Mouse (Mus musculus): Measurements from ENCODE around the gene Prr13. TPM values are rescaled to one million over a fixed set of nuclear protein-coding genes. Genes with fewer than 3 reads are reported as not detected.
A peak's percentile ranks its signal among the peaks of the same experiment; 100 is the strongest.

Prr13 gene
- total RNA-seq, 2 experiments from 2014 or later, result 50.3 to 97.6 TPM

DNA sequence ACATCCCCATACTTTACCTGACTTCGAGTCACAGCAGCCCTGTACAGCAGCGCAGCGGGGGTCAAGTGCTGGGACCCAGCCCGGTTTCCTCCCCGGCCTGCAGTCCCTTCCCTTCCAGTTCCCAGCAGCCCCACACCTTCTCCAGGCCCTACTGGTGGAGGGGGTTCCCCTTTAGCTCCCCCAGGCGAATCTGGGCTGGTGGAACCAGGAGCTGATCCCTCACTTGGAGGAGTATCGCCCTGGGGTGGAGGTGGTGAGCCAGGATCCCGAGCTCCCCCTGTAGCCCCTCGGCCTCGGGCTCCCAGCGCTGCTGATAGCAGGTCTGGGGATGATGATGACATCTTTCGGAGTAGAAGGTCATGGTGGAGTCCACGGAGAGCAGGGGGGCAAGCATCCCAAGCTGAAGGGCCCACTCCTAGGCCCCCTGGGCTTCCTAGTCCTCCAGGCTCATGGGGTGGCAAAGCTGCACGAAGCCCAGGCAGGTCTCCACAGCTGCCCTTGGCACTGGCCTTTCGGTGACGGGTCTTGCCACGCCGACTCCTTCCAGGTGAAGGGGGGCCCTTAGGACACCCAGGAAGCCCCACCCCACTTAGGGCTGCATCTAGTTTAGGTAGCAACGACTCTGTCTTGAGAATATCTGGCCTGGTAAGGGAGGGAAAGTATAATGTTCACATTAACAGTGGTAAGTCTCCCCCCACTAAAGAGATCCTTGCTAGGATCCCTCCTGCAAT, 42.4 kb downstream of the Prr13 start:
- 0 out of 2 replicates have a peak, but pooled peaks have one; percentile 21 for ATAC-seq (replicated peaks; ENCODE audit: low FRiP score, low TSS enrichment, poor library complexity, severe bottlenecking)

- ATAC-seq (replicated peaks; ENCODE audit: low FRiP score, low TSS enrichment, poor library complexity, severe bottlenecking), result no peak
Measured at GRCm38 (mm10) chr15:102502254-102502840, 43.5 kb downstream of the Prr13 start.

DNA sequence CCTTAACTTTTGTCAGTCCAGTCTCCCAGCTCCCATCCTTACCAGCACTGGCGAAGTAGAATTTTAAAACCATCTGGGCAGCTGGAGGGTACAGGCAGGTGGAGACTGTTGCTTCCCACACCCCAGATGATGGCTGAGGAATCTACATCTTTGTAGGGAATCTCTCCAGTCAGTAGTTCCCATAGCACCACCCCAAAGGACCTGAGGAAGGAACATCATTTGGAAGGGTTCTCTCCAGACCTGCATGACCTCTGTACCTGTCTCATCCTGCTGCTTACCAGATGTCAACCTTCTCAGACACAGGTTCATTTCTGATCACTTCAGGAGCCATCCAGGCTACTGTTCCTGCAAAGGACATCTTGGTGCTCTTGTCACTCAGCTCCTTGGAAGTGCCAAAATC, 44.6 kb downstream of the Prr13 start, which contains the start of gene Gm10337:
Gm10337 (plus strand) TSS at position 276 of the 400 bp plus-strand sequence.
- ATAC-seq (replicated peaks; ENCODE audit: low FRiP score, low TSS enrichment, poor library complexity, severe bottlenecking), result no peak

GRCm38 (mm10) chr15:102503924-102504782, 45.3 kb downstream of the Prr13 start:
- ATAC-seq (replicated peaks; ENCODE audit: low FRiP score, low TSS enrichment, poor library complexity, severe bottlenecking), result no peak

DNA sequence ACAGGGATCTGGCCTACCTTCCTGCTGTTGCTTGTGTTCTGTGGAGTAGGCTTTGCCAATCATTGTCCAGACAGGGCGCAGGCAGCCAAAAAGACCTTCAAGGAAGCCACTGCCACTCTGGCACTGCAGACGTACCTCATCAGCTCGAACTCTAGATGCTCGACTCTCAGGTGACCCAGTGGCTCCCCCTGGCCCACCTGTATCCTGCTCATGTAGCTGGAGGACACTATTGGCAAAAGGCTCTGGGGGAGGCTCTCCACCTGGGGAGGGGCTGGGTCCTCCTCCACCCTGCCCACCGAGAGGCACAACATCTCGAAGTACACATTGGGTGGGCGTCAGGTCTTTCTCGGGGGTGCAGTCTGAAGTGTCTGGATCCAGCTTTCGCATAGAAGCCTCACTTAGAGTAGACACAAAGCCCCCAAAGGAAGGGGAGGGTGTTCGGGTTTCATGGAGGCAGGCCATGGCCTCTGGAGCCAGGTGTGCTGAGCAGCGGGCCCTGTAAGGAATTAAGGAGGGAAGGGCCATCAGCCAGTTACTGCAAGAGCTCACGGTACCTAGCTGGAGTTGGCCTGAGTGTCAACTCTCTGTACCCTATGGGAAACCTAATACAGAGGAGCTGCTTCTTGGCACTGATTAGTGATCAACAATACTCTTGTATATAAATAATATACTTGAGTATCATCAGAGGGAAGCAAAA, 46.4 kb downstream of the Prr13 start:
- peak; percentile 10; the same call in 1 of the 2 replicates for ATAC-seq (replicated peaks; ENCODE audit: low FRiP score, low TSS enrichment, poor library complexity, severe bottlenecking)

DNA sequence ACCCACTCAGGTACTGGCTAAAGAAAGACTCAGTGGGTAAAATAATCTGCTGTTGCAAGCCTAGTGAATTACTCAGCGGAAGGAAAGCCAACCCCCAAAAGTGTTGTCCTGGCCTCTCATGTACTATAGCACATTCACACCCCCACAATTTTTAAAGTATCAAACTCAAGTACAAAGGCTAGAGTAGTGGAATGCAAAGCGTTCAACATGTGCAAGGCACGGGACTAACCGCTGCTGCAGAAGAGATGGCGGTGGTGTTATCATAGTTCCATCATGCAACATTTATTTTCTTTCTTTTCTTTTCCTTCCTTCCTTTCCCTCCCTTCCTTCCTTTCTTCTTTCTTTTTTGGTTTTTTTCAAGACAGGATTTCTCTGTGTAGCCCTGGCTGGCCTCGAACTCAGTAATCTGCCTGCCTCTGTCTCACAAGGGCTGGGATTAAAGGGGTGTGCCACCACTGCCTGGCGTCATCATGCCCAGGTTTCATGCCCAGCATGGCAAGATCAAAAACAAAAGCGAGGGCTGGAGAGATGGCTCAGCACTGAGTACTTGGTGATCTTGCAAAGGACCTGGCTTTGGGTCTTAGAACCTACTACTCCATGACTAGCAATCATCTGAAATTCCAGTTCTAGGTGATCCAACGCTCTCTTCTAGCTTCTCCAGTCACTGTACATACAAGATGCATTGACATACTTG, 47.1 kb downstream of the Prr13 start:
- no peak for ATAC-seq (replicated peaks; ENCODE audit: low FRiP score, low TSS enrichment, poor library complexity, severe bottlenecking)

GRCm38 (mm10) chr15:102506464-102506830, 47.6 kb downstream of the Prr13 start:
- no peak for ATAC-seq (replicated peaks; ENCODE audit: low FRiP score, low TSS enrichment, poor library complexity, severe bottlenecking)

DNA sequence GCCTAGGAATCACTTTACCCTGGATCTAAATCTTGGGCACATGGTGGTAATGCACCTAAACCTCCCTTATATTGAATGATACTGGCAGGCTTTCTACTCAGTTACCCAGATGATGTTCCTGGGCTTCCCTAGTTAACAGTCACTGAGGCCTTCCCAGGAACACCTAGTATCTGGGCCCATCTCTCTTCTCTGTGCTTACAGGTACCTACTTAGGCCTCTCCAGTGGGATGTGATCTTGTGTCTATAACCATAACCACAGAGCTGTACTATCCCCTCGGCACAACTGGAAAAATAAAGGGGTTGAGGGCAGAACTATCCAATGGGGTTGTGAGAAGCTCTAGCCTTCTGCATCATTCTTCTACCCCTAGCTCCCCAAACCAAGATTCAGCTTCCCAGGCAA, 48.0 kb downstream of the Prr13 start:
- no peak for ATAC-seq (replicated peaks; ENCODE audit: low FRiP score, low TSS enrichment, poor library complexity, severe bottlenecking)

DNA sequence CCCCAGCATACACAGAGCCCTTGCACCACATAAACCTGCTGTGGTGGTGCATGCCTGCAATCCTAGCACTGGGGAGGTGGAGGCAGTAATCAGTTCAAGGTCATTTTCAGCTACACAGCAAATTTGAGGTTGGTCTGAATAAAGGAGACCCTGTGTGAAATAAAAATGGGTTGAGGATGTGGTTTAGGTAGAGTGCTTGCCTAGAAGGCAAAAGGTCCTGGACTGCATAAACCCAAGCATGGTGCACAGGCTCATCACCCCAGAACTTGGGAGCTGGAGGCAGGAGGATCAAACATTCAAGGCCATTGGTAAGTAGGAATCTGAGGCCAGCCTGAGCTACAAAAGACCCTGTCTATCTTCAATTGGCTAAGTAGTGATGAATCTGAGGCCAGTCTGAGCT, 48.7 kb downstream of the Prr13 start:
- ATAC-seq (replicated peaks; ENCODE audit: low FRiP score, low TSS enrichment, poor library complexity, severe bottlenecking), result no peak

DNA sequence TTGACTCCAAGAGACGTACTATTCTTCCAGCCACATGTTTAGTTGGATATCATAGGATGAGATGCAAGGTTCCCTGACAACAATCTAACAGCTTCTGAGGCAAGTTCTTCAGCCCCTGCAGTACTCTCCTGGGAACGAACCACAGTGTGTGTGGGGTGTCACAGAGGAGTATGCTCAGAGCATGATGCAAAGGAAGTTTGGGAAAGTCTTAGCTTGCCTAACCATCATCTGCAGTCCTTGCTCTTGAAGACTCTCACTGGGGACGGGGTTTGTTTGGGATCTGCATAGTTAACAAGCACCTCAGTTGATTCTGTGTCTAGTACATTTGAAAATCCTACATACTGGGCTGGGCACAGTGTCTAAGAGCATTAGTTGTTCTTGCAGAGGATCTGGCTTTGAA, 49.5 kb downstream of the Prr13 start:
- no peak for ATAC-seq (replicated peaks; ENCODE audit: low FRiP score, low TSS enrichment, poor library complexity, severe bottlenecking)

GRCm38 (mm10) chr15:102510110-102510509, 51.3 kb downstream of the Prr13 start:
- no peak for ATAC-seq (replicated peaks; ENCODE audit: low FRiP score, low TSS enrichment, poor library complexity, severe bottlenecking)

DNA sequence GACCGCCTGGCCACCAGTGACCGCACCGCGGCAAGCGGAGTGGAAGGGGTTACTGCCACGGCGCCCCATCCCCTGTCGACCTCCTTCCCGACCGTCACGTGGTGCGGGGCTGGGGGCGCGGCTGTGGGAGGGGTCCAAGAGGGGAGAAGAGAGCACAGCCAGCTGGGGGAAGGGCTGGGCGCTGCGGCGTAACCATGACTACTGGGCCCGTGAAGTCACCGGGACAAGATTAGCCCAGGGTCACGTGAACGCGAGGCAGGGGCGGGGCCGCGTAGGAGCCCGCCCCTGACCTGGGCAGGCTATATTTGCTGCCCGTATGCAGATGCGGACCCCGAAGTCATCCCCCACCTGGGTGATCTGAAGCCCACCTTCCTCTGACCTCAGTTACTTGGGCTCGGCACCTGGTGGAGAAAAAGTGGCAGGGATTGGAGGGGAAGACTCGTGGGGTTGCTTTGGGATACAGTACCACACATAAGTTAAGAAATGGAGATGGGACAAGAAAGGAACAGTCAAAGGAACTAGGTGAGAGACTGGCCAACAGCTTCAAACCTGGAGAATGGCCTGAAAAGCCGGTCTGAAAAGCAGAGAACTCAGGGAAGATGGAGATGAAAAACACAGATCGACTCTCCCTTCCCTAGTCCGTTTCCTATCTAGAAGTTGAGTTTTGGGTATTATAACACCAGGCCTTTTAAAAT, 51.9 kb downstream of the Prr13 start:
- ATAC-seq (replicated peaks; ENCODE audit: low FRiP score, low TSS enrichment, poor library complexity, severe bottlenecking), result peak; percentile 92

DNA sequence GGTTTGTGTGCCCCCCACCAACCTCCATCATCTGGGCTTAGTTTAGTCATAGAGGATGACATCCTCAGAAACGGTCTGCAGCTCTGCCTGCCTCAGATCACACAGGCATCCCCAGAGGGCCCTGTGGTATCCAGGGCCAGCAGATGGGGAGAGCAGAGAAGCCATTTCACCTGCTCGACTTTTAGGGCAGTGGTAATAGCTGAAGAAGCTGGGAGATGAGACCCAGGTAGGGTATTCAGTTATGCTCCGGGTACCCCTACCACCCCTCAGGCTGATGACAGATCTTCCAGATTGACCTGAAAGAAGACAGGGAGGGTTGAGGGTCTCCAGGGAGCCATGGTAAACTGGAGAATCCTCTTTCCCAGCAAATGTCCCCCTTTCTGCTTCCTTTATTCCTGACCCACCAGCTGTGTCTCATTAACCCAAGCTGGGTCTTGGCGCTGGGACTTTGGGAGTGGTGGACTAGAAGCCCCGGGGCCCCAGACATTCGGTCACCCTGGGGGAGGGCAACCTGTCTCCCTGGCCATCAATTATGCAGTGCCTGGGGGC, 52.5 kb downstream of the Prr13 start:
- no peak for ATAC-seq (replicated peaks; ENCODE audit: low FRiP score, low TSS enrichment, poor library complexity, severe bottlenecking)

GRCm38 (mm10) chr15:102512010-102512409, 53.2 kb downstream of the Prr13 start:
- ATAC-seq (replicated peaks; ENCODE audit: low FRiP score, low TSS enrichment, poor library complexity, severe bottlenecking), result no peak

Data from megakaryocyte-erythroid progenitor cell, adult 5-6 weeks (primary cell).